Mouse (Mus musculus) stomach, postnatal 0 days (tissue): ENCODE measurements around the gene Ggct.

Experiments
- CTCF ChIP-seq: IDR thresholded peaks from 2 replicates; pipeline ENCODE4 v1.5.1; 2016; ENCODE audit warnings: antibody characterized with exemption, low read depth, mild to moderate bottlenecking, moderate library complexity
- EP300 ChIP-seq: optimal IDR thresholded peaks from 2 replicates; pipeline ENCODE3; 2016; ENCODE audit warnings: antibody characterized with exemption

DNA sequence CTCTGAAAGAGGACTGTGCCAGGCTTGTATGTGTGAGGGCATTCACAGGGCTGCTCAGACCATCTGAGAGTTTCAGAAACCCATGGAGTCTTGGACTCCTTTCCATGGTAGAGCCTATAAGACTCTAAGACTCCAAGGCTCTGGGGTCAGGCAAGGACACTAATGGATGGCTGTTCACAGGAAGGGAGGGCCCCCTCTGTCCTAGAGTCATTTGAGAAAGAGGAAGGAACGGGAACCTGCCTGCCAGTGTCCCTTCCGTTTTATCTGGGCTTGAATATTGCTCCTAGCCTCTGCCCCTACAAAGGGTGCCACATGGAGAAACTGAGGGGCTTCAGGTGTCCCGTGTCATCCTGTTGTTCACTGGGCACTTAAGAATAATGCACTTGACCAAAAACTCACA lies 58.9 kb downstream of the Ggct start:
- TF ChIP-seq CTCF, result no peak
- no peak for TF ChIP-seq EP300
